Mouse (Mus musculus): ENCODE data around the gene Ube2u. TPM values are rescaled to one million over a fixed set of nuclear protein-coding genes. Genes with fewer than 3 reads are reported as not detected.
A peak's percentile ranks its signal among the peaks of the same experiment; 100 is the strongest.

Ube2u gene
- polyA plus RNA-seq, 1 experiment from 2014 or later: 0.36 TPM

DNA sequence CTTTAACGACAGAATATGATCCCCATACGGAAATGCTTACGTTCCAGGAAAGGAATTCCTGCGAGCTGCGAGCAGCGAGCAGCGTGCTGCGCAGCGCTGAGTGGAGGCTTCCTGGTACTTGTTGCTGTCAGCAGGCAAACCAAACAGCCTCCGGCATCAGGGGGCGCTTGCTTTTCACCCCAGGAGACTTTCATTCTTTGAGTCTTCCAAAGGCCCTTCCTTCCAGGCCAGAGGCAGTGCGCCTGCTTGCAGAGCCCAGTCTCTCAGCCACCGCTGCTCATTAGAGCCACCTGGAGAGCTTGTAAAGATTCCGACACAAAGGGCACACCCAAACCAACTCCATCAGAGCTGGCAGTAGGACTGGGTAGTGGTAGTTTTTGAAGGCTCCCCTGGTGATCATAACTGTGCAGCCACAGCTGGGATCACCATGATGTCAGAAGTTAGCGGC lies 48.9 kb downstream of the Ube2u start:
- ATAC-seq (ENCODE audit: low read depth): peak; percentile 87
- Histone ChIP-seq H3K9ac (ENCODE audit: low read depth, low read length) (peak overlapping the region; percentile 43), H3K27ac (replicated peaks; ENCODE audit: low read depth, low read length) (peak overlapping the region; percentile 63)

DNA sequence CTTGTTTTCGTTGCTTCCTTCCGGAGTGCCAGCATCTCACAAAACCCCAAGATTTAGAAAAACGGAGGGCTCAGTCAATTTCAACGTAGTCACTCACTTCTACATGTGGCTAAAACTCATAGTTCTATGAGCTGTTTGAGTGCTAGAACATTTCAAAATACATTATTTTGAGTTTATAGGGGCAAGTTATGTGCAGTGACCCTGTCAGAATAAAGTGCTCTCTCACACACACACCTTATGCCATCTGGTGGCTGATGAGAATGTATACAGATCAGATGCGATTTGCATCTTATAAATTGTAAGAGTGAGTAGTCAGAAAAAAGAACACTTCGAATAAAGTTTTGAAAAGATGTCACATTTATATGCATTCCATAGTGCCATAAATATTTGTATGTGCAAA lies 55.0 kb downstream of the Ube2u start:
- Histone ChIP-seq H3K4me3 (ENCODE audit: low read depth, low read length) (no peak overlapping the region), H3K36me3 (ENCODE audit: control insufficient read depth, insufficient read depth, low read length) (no peaks in the 10 kb centered on the region), H3K9me3 (ENCODE audit: control insufficient read depth, low read length) (no peaks in the 10 kb centered on the region), H3K27ac (replicated peaks; ENCODE audit: low read depth, low read length) (no peak overlapping the region), H3K27me3 (replicated peaks; ENCODE audit: control insufficient read depth, insufficient read depth, low read length) (no peaks in the 10 kb centered on the region), H3K9ac (ENCODE audit: low read depth, low read length) (no peak overlapping the region), H3K4me1 (ENCODE audit: control insufficient read depth, insufficient read depth, low read length) (no peaks in the 10 kb centered on the region; the same call in 1 of the 2 replicates), H3K4me2 (ENCODE audit: low read depth, low read length) (no peak overlapping the region)
- 66% methylated on average over 6 of the region's 6 CpGs for WGBS
- DNase-seq (ENCODE audit: low spot score) (peak; percentile 67), ATAC-seq (ENCODE audit: low read depth) (no peak)

More for the DNA sequence above, 48.9 kb downstream of the Ube2u start:
- Histone ChIP-seq H3K27me3 (replicated peaks; ENCODE audit: control insufficient read depth, insufficient read depth, low read length) (no peaks in the 10 kb centered on the region; the same call in 1 of the 2 replicates), H3K4me3 (ENCODE audit: low read depth, low read length) (peak overlapping the region; percentile 24), H3K36me3 (ENCODE audit: control insufficient read depth, insufficient read depth, low read length) (no peaks in the 10 kb centered on the region), H3K4me2 (ENCODE audit: low read depth, low read length) (peak overlapping the region; percentile 57), H3K9me3 (ENCODE audit: control insufficient read depth, low read length) (no peaks in the 10 kb centered on the region), H3K4me1 (ENCODE audit: control insufficient read depth, insufficient read depth, low read length) (peaks cover 13% of the 10 kb centered on the region)
- DNase-seq (ENCODE audit: low spot score): peak; percentile 92
- 3% methylated on average over 15 of the region's 15 CpGs for WGBS

DNA sequence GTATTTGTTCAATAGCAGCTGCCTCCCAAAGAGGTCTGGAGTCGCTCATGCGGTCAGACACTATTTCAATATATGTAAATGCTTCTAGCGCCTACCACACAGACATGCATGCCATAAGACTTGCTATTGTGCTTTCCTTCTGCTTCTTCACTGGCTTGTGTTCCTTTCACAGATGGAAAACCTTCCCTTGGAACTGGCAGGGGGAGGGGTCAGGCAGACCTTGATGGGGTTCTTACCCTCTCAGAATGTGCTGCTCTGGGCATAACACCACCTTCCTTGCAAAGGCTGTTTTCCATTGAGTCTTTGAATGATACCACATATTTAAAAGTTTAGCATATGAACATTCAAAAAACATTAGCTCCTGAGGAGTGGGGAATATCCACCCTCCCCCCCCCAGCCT lies 56.3 kb downstream of the Ube2u start:
- DNase-seq (ENCODE audit: low spot score) (no peak), ATAC-seq (ENCODE audit: low read depth) (no peak)
- H3K4me3 ChIP-seq (ENCODE audit: low read depth, low read length): no peak overlapping the region
- no peak overlapping the region for H3K4me2 ChIP-seq (ENCODE audit: low read depth, low read length)
- H3K9me3 ChIP-seq (ENCODE audit: control insufficient read depth, low read length): no peaks in the 10 kb centered on the region
- peaks cover 4% of the 10 kb centered on the region; the same call in 1 of the 2 replicates for H3K4me1 ChIP-seq (ENCODE audit: control insufficient read depth, insufficient read depth, low read length)
- H3K9ac ChIP-seq (ENCODE audit: low read depth, low read length): no peak overlapping the region
- no peak overlapping the region for H3K27ac ChIP-seq (replicated peaks; ENCODE audit: low read depth, low read length)
- H3K36me3 ChIP-seq (ENCODE audit: control insufficient read depth, insufficient read depth, low read length): no peaks in the 10 kb centered on the region
- 62% methylated on average over 3 of the region's 3 CpGs for WGBS
- H3K27me3 ChIP-seq (replicated peaks; ENCODE audit: control insufficient read depth, insufficient read depth, low read length): no peaks in the 10 kb centered on the region

DNA sequence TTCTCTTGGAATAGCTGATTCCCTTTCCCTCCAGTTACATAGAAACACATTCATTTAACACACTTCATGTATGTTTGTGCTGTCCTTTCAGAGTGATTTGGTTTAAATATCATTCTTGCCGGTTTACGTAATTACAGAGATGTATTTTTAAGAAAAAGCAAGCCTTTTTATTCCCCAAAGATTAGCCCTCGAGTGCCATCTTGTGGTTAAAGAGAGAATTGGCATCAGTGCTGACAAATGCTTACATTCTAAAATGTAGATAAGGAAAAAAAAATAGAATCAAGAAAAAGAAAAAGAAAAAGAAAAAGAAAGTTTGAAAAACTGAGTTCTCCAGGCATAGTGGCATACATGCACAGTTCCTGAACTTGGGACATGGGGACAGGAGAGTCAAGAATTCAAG lies 59.2 kb downstream of the Ube2u start:
- H3K9me3 ChIP-seq (ENCODE audit: control insufficient read depth, low read length): no peaks in the 10 kb centered on the region
- no peak overlapping the region for H3K4me3 ChIP-seq (ENCODE audit: low read depth, low read length)
- H3K36me3 ChIP-seq (ENCODE audit: control insufficient read depth, insufficient read depth, low read length): no peaks in the 10 kb centered on the region
- ATAC-seq (ENCODE audit: low read depth) (no peak), DNase-seq (ENCODE audit: low spot score) (peak; percentile 82)
- H3K27me3 ChIP-seq (replicated peaks; ENCODE audit: control insufficient read depth, insufficient read depth, low read length): no peaks in the 10 kb centered on the region
- H3K4me1 ChIP-seq (ENCODE audit: control insufficient read depth, insufficient read depth, low read length): peaks cover 4% of the 10 kb centered on the region; the same call in 1 of the 2 replicates
- H3K4me2 ChIP-seq (ENCODE audit: low read depth, low read length): no peak overlapping the region
- H3K9ac ChIP-seq (ENCODE audit: low read depth, low read length): no peak overlapping the region
- under 1% methylated on average over 3 of the region's 3 CpGs for WGBS
- H3K27ac ChIP-seq (replicated peaks; ENCODE audit: low read depth, low read length): no peak overlapping the region

DNA sequence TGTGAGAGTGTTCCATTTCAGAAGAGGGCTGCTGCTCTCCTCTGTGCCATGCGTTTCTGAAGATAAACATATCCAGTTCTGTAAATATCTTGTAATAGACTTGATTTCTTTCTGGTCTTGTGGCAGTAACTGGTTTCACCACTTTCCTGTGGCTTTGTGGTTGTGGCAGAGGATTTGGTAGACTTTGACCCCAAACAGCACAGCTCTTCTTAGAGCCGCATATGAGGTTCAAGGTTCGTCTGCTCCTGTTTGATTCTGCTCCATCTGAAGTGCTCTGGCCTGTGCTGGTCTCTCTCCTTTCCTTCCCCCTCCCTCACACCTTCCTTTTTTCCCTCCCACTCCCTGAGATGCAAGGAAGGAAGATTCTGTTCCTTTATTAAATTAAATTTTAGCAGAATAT lies 60.8 kb downstream of the Ube2u start:
- Histone ChIP-seq H3K4me3 (ENCODE audit: low read depth, low read length) (no peak overlapping the region), H3K27ac (replicated peaks; ENCODE audit: low read depth, low read length) (no peak overlapping the region), H3K4me1 (ENCODE audit: control insufficient read depth, insufficient read depth, low read length) (peaks cover 4% of the 10 kb centered on the region; the same call in 1 of the 2 replicates), H3K9ac (ENCODE audit: low read depth, low read length) (no peak overlapping the region), H3K4me2 (ENCODE audit: low read depth, low read length) (no peak overlapping the region), H3K9me3 (ENCODE audit: control insufficient read depth, low read length) (no peaks in the 10 kb centered on the region), H3K36me3 (ENCODE audit: control insufficient read depth, insufficient read depth, low read length) (no peaks in the 10 kb centered on the region), H3K27me3 (replicated peaks; ENCODE audit: control insufficient read depth, insufficient read depth, low read length) (no peaks in the 10 kb centered on the region)
- ATAC-seq (ENCODE audit: low read depth) (no peak), DNase-seq (ENCODE audit: low spot score) (no peak)
- WGBS: 55% methylated on average over 3 of the region's 3 CpGs

DNA sequence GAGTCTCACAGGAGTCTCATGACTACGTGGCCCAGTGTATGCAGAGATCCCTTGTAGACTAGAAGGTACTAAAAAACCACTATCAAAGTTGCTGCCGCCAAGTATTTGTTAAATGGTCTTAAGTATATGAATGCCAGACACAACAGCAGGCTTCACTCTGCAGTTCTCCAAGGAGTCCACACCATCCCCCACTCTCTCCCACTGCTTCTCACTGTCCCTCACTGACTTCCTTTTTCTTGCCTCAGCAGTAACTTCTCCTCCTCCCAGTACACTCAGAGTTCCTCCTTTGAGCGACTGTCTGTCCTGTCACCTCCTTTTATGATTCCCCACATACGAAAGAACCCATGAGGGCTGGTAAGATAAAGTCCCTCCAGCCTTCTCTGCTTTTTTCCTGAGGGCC lies 69.3 kb downstream of the Ube2u start:
- H3K36me3 ChIP-seq (ENCODE audit: control insufficient read depth, insufficient read depth, low read length): no peaks in the 10 kb centered on the region
- no peak for DNase-seq (ENCODE audit: low spot score)
- no peaks in the 10 kb centered on the region for H3K9me3 ChIP-seq (ENCODE audit: control insufficient read depth, low read length)
- no peaks in the 10 kb centered on the region for H3K27me3 ChIP-seq (replicated peaks; ENCODE audit: control insufficient read depth, insufficient read depth, low read length)
- H3K4me3 ChIP-seq (ENCODE audit: low read depth, low read length): no peak overlapping the region
- ATAC-seq (ENCODE audit: low read depth): no peak
- H3K4me2 ChIP-seq (ENCODE audit: low read depth, low read length): no peak overlapping the region
- no peak overlapping the region for H3K27ac ChIP-seq (replicated peaks; ENCODE audit: low read depth, low read length)
- no peak overlapping the region for H3K9ac ChIP-seq (ENCODE audit: low read depth, low read length)
- 61% methylated on average over 4 of the region's 4 CpGs for WGBS
- H3K4me1 ChIP-seq (ENCODE audit: control insufficient read depth, insufficient read depth, low read length): no peaks in the 10 kb centered on the region

DNA sequence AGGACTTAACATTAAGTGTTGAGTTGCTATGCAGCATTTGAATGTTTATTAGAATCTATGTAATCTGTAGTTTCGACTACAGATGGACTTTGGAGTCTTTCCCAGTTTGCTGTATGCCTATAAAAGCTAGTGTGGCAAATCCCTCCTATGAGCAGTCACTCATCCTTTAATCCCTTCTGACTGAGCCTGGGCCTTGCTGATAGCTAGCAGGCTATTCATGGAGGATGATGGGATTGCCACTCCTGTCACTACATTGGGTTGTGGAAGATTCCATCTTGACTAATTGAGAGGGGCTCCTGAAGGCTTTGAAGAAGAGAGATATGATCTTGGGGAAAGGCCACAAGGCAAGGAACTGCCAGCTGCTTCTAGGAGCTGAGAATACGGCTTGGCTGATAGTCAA lies 74.6 kb downstream of the Ube2u start:
- Histone ChIP-seq H3K27me3 (replicated peaks; ENCODE audit: control insufficient read depth, insufficient read depth, low read length) (no peaks in the 10 kb centered on the region), H3K36me3 (ENCODE audit: control insufficient read depth, insufficient read depth, low read length) (no peaks in the 10 kb centered on the region), H3K4me2 (ENCODE audit: low read depth, low read length) (no peak overlapping the region), H3K4me3 (ENCODE audit: low read depth, low read length) (no peak overlapping the region), H3K9ac (ENCODE audit: low read depth, low read length) (no peak overlapping the region), H3K27ac (replicated peaks; ENCODE audit: low read depth, low read length) (no peak overlapping the region), H3K4me1 (ENCODE audit: control insufficient read depth, insufficient read depth, low read length) (no peaks in the 10 kb centered on the region), H3K9me3 (ENCODE audit: control insufficient read depth, low read length) (no peaks in the 10 kb centered on the region)
- ATAC-seq (ENCODE audit: low read depth) (no peak), DNase-seq (ENCODE audit: low spot score) (no peak)
- 79% methylated on average over 2 of the region's 2 CpGs for WGBS

DNA sequence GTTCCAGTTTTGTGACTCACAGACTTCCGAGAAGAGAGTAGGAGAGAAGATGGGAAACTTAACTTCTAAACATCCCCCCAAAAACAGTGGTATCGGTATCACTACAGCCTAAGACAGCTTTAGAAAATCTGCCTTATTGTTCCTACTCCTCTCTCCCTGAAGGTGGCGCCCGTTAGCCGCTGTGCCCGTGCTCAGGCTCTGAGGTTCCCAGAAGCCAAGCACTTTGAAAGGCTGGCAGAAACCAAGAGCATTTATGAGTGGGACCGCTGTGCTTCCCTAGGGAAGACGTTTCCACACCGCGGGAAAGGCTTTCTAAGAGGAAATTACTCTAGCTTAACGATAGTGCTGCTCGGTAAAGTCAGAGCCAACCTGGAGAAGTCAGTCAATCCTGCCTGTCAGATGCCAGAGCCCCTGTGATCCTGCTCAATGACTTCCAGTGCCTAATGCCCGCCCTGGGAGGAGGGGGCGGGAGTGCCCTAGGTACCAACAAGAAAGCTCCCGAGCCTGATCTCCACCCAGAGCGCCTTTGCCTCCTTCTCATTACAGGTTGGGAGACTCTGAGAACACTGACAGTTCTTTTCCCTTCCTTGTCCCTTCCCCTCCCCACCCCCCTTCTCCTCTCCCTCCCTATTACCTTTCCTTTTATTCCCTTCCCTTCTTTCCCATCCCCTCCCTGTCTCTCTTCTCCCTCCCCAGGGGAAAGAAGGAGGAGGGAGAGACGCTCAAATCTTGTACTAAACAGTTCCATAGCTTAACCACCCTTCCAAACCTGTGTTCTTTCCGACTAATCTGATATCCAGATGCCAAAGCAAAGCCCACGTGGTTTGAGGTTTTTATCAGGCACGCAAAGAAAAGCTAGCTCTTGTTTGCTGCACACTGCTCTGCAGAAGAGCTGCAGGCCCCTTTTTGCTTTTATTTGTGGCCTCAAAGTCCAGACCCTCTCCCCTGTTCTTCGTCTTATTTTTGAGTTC lies 109.9 kb downstream of the Ube2u start:
- H3K36me3 ChIP-seq (ENCODE audit: control insufficient read depth, insufficient read depth, low read length): no peaks in the 10 kb centered on the region
- H3K9me3 ChIP-seq (ENCODE audit: control insufficient read depth, low read length): no peaks in the 10 kb centered on the region
- peak overlapping the region; percentile 53; the same call in 1 of the 2 replicates for H3K9ac ChIP-seq (ENCODE audit: low read depth, low read length)
- DNase-seq (ENCODE audit: low spot score): peak; percentile 94
- peak overlapping the region; percentile 73 for H3K27ac ChIP-seq (replicated peaks; ENCODE audit: low read depth, low read length)
- H3K4me3 ChIP-seq (ENCODE audit: low read depth, low read length): peak overlapping the region; percentile 34
- WGBS: 3% methylated on average over 20 of the region's 21 CpGs
- peak overlapping the region; percentile 72 for H3K4me2 ChIP-seq (ENCODE audit: low read depth, low read length)
- H3K27me3 ChIP-seq (replicated peaks; ENCODE audit: control insufficient read depth, insufficient read depth, low read length): no peaks in the 10 kb centered on the region
- ATAC-seq (ENCODE audit: low read depth): peak; percentile 91
- H3K4me1 ChIP-seq (ENCODE audit: control insufficient read depth, insufficient read depth, low read length): peaks cover 12% of the 10 kb centered on the region; the same call in 1 of the 2 replicates

All from embryonic facial prominence, embryonic 14.5 days (tissue).